Mouse (Mus musculus) retina, adult 2 months (tissue): Measurements from ENCODE around the gene Ptk6.

ENCODE experiments used
- DNase-seq: peaks from one replicate; pipeline ENCODE4 v3.0.0-alpha.2; 2012; ENCODE audit warnings: low read depth, low spot score

The Ptk6 gene

DNA sequence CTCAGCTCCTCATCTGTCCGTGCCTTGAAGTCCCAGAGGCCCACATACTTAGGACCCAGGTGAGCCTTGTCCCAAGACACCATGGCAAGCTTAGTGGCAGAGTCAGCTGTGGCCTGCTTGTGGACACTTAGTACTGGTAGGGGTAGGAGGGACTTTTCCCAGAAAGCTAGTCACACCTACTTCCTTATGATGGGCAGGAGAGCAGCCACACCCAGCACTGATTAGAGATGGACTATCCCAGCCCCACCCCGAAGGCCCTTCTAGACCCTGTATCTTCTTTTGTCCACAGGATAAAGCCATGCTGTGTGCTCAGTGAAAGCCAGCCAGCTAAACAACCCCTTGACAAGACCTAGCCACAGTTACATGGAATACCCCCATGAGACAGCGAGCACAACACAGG, at the start of gene Ptk6:
TSS of gene Ptk6 (minus strand) at position 368 of the 400 bp plus-strand sequence.
- no peak for DNase-seq

DNA sequence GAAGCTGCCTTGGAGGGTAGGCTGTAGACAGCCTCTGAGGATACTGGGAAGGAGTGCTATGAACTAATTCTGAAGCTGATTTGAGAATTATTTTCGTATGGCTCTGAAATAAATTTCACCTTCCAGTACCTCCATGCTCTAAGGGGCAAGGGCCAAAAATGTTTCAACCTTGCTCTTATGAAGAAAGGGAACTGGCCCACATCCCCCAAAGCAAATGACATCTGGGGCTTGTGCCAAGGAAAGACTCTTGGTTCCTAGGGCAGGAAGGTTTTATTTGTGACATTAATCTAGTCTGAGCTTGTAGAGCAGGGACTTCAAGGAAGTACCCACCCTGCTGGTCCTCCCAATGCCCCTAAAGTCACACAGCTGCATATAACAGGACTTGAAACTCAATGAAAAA, 49.3 kb upstream of the Ptk6 start:
- DNase-seq = no peak

DNA sequence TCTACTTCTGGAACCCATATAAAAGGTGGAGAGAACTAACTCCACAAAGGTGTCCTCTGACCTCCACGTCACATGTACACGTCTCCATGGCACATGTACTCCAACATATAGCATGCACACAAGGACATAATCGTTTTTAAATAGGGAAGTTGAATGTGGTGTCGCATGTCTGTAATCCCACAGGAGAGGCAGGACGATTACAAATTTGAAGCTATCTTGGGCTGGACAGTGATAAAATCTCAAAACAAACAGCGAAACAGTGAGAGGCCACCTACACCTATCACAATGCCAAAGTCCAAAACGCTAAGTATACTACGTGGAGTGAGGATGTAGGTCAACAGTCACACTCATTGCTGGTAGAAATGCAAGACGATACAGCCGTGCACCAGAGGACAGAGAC, 46.6 kb upstream of the Ptk6 start:
- DNase-seq = no peak

DNA sequence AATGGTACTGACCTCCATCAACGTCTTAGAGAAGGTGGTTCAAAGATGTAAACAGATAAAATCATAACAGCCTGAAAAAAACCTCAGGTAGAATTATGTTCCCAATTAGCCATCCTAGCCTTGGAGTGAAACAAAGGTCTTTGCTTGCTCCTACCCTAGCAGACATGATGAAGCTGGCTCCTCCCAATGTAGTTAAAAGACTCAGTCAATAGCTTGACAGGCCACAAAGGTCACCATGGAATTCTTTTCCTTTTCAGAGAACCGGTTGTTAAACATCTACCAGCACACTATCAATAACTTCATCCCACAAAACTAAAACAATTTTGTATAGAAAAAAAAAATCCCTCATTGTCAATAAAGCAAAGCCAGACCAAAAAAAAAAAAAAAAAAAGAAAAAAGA, 42.4 kb upstream of the Ptk6 start:
- DNase-seq = no peak

DNA sequence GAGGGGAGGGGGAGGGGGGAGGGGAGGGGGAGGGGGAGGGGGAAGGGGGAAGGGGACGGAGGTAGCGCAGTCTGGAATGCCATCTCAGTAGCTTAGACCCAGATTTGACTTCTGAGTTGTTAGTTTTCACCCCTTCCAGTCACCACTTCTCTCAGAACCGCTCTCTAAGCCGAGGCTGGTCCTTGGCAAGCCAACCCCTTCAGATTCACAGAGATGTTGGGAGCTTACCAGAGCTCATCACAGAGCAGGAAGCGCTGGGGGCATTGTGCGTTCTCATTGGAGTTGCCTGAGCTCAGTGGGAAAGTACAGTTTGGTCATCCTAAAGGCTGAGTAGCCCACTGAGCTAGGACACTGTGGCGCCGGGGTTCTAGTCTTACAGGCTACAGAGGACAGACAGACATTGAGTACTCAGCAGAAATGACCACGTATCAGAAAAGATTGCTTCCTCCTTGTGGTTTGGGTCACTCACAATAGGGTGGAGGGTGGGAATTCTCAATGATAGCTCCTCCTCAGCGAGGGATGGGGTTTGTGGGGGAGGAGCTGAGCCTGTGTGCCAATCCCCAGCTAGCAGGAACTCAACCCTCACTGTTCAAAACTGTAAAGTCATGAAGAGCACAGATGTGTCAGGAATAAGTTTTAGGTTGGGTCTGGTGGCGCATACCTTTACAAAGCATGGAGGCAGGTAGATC, 41.3 kb upstream of the Ptk6 start:
- DNase-seq = no peak

DNA sequence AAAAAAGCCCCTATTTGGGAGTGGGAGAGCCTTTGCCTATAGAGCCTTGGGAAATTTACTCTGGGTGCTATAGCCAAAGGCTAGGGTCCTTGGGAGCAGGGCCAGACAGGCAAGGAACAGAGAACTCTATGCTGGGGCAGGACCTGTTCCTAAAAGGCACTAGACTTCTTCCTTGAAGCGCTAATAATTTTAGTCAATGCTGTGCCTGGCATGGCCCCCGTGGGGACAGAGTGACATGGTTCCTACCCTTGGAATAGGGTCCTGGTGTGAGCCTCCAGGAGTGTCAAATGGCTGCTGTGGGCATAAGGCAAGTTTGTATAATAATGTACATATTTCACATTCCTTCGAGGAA, 39.7 kb upstream of the Ptk6 start:
- no peak for DNase-seq

DNA sequence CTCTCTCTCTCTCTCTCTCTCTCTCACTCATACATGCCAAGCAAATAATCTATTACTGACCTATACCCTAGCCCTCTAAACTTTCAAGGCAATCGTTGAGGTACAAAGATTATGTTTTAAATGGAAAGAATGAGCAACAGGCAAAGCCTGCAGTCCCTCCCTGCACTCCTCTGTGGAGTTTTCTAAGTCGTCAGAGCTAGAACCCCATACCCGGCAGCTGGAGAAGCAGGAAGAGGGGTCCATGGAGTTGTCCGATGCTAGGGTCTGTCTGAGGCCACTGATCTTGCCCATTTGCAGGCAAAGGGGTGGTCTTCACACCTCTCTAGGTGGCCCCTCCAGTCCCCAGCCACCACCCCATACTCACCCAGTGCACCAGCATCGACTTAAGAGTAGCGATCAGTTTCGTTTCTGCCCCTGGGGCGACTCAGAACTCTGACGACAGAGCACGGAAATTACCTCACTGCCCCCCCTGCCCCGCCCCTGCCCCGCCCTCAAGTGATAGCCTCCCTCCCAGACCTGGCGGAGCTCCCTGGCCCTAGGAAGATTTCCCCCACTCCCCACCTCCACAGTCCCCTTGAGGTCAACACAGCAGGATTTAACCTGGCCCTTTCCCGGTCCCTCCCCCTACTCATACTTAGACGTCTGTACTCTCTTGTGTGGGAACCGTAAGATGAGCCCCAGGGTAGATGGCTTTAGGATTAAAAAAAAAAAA, 39.2 kb upstream of the Ptk6 start, which contains the start of gene Helz2:
TSS of gene Helz2 (minus strand) at position 426 of the 712 bp plus-strand sequence.
- DNase-seq = no peak

DNA sequence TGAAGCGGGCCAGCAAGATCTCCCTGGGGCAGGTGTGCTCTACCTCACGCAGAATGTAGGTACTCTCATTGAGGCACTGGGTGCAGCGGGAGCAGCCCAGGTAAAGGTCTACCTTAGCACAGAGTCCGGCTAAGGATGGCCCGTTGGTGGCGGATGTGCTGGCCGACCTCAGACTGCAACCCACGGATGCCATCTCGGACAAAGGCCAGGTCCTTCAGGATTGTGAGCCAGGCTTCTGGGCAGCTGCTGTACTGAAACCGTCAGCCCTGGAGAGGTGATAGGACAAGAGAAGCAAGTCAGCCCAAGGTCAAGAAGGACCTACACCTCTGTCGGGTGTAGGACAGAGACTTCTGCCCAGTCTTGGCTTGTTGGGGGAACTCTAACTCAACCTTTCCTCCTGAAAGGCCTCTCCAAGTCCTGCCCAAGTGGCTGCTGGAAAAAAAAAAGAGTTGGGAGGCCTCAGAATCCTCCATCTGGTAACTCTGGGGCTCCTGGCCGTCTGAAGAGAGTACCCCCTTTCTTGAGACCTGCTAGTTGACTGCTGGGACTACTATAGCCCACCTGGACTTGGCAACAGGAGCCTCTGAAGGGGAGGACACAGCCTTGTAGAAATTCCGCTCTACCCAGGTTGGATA, 38.3 kb upstream of the Ptk6 start:
- DNase-seq = no peak

DNA sequence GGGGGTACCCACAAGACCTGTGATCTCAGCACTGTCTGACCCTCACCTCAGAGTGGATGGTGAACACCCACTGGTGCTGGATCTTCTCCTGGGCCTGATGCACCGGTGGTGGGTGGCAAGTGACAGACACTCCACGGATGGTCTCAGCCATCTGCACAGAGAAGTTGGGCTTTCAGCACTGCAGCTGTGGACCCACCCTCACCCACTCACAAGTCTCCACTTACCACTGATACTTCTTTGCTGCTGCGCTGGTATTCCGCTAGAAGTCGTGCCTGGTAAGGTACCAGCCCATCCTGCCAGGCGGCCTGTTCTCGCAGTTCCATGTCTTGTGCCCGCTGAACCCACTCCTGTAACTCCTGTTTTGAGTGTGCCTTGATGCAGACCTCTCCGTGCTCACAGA, 36.7 kb upstream of the Ptk6 start:
- no peak for DNase-seq

DNA sequence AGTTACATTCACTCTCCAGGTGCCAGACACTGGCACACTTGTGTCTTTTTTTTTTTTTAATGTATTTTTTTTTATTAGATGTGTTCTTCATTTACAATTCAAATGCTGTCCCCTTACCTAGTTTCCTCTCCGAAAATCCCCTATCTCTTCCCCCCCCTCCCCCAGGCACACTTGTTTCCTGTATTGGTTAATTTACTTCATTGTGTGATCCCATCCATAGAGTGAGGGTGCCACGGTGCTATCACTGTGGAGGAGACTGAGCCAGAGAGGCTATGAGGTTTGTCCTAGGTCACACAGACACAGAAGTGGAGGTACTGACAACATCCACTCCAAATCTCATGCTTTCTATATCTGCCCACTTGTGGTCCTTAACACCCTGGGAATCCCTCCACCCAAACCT, 36.3 kb upstream of the Ptk6 start:
- DNase-seq = no peak

DNA sequence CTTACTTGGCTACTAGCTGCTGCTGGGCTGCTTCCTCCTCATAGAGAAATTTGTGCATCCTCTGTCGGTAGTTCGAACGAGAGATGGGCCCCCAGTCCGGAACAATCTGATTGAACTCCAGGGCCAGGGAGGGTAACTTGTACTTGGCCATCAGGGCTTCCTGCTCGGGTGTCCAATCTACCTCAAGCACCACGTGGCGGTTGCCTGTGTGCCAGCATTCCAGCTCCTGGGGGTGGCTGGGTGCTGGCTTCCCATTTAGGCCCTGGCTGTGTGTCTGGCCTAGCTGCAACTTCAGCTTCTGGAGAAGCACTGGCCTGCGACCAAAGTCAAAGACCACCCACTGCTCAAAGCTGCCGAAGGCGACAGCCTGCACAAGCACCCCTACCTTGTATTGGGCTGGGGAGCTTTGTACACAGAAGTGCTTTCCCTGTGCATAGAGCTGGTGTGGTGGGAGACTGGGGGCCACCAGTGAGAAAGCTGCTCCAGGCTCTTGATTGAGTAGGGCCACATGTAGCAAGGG, 35.6 kb upstream of the Ptk6 start:
- DNase-seq = no peak

DNA sequence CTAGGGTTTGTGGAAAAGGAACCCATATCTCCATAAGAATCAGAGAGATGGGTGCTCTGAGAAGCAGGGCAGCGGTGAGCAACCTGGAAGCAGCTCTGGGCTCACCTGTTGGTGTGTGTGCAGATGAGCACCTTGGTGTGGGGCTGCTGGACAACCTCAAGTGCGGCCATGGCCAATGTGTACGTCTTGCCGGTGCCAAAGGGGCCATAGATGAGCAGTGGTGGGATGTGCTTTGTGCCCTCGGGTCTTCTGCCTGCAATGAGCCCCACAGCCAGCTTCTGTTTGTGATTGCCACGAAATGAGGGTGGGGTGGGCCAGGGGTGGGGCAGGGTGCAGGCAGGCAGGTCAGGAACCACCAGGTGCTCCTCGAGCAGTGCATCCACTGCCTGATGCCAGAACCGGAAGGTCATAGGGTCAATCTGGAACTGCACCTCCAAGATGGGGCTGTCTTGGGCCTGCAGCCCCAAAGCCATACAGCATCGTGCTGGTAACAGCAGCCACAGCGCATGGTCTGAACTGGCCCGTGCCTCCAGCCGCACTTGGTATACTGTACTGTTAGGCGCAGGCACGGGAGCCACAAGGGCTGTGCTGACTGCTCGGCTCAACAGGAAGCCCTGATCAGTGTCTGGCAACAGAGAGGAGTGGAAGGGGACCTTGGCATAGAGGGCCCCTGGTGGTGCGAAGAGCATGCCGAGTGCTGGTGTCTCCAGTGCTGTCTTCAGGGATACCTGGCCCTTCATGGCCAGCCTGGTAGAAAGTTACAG, 34.8 kb upstream of the Ptk6 start:
- no peak for DNase-seq

DNA sequence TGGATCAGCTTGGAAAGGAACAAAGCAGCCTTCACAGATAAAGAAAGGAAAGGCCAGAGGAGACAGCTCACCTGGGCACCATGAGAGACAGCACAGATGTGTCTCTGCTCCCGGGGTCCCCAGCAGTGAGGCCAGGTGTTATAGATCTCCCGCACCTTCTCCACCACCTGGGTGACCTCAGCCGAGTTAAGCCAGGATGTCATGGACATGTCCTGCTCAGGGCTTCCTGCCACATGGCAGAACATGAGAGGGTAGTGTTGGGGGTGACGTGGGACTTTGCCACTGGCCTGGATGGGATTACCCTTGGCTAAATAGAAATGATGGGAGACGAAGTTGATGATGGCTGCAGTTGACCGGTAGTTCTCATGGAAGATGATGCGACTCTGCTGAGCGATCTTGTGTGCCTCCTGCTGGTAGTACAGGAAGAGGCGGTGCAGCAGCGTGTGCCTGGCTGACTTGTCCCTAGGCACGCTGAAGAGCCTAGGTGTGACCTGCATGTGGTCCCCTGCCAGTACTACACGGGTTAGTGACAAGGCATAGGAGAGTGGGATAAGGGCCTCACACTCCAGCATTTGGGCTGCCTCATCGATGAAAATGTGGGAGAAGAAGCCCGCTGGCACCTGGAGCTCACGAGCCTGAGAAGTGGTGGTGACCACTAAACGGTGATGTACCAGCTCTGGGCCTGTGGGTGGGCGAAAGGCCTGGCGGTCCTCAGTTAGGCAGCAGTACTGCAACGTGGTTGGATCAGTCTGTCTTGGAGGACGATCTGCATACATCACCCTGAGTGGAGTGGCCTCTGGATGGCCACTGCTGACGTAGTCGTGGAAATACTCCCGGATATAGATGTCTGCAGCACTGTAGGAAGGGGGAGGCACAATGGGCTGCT, 33.3 kb upstream of the Ptk6 start:
- DNase-seq = no peak

DNA sequence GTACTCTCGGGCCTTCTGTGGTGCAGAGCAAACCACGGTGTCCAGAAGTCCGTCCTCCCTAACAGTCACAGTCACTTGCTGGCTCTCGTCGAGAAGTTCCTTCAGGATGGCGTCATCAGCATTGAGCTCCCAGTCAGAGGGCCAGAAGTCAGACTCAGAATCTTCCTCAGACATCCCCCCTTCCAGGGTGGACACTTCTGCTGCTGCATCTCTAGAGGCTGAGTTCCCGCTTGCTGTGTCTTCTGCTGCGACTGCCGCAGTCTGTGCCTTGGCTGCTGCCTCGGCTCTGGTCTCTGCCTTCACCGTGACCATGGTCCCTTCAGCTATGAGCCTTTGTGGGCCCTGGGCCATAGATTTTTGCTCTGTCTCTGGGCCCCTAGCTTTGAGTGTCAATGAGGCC, 32.1 kb upstream of the Ptk6 start:
- no peak for DNase-seq

DNA sequence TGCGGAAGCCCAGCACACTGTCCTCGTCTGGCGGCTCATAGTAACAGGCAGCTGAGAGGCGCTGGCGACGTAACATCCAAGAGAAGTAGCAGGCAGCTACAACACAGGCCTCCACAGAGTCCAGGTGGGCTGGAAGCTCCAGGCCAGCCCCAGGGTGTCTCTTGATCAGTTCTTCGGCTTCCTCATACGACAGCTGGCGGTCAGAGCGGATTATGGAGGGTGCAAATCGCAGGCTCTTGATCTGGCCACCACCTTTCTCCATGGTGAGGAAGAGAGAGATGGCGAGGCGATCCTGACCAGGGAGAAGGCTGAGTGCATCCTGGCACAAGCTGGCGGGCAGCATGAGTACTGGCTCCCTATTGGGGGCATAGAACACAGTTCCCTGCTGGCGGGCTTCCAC, 30.9 kb upstream of the Ptk6 start:
- DNase-seq = no peak

DNA sequence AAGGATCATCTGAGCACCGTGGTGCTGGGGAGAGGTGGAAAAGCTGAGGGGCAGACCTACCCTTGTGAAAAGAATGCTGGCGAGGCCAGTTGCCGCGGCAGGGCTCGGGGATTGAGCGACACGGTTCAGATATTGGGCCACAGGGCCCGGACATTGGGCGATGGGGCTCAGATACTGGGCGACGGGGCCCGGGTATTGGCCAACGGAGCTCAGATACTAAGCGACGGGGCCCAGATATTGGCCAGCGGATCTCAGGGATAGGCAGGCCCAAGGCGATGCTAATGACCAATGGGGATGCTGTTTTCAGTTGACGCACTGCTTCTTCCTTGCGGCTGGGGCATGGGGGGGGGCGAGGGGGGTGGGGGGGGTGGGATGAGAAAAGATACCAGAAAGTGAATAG, 28.6 kb upstream of the Ptk6 start:
- no peak for DNase-seq

DNA sequence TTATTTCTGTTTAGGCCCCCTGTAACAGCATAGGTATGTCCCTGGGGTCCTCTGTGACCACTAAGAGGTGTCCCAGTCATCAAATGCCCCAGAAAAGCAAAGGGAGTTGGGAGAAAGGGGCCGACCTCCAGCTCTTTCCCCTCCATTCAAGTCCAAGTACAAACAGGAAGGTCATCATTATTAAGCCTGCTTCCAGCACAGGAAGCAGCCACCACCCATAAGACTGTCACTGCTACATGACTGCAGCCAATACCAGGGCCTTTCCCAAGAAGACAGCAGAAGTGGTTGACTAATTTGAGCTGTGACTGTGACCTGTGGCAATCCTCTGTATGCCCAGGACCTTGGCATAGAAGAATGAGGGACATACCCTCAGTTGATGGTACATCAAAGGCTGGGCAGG, 25.7 kb upstream of the Ptk6 start:
- DNase-seq = no peak

DNA sequence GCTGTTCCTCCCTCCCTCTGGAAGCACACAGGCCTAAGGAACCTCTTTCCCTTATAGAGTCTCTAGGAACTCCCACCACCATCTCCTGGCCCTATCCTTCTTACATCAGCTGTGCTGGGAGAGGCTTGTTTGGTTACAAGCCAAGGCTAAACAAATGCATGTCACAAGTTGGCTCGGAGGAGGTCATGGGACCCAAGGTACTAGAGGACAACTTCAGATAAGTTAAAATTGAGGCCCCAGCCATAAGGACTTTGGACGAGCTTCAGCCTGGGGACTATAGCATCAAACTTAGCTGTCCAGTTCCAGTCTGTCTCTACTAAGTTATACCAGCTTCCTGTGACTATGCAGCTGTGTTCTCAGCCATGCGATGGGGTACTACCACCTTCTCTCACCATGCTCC, 24.5 kb upstream of the Ptk6 start:
- no peak for DNase-seq

DNA sequence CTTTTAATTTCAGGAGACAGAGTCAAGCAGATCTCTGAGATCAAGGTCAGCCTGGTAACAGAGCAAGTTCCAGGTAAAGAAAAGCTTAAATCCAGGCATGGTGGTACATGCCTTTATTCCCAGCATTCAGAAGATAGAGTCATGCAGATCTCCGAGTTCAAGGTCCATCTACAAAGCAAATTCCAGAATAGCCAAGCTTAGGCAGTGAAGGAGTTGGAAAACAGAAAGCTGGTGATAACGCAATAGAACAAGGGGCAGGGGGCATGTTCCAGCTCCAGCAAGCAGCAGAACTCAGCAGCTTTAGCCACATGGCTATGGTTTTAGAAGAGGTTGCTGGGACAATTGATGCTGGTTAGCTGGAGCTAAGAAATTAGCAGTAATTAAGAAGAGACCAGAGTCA, 22.4 kb upstream of the Ptk6 start:
- no peak for DNase-seq

DNA sequence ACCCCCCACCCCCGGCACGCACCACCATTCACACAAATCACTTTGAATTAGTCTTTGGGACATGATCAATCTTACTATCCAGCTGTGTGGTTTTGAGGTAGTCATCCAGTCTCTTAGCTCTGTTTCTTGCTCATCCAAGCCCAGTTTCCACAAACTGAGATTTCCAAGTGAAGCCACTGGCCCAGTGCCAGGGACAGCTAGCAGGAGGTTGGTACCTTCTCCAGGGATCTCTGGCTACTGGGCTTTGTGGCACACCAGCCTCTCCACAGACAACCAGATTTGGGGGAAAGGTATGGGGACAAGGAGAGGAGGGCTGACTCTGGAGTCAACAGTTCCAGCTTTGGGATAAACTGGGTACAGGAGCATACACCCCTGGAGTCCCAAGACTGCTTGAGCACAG, 17.8 kb upstream of the Ptk6 start:
- no peak for DNase-seq

DNA sequence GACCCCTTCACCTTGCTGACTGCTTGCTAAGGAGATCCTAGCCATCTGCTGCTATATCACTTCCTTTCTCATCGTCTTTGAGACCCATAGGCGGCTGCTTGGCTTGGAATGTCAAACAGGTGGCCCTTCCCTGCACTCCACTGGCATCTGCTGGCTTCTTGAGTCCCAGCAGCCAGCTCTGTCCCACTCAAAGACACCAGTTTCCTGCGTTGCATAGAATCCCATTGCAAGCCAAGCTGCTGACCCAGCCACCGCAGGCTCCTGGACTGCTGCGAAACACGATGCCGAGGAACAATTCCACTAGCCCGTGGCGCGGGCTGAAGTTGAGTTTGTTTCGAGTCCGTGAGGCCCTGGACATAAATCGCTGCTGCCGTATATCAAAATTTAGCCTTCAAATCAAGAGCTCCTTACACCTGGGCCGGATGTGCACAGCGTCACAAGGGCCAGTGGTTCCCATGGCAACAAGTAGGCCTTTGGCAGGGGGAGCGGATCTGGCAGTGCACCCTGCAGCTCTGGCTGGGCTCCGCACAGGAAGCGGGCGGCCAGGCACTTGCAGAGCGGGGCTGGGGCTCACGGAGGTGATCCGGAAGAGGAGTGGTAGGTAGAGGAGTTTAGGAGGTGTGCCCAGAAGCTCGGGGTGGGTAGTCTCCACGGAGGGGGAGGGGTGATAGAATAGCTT, 17.1 kb upstream of the Ptk6 start, which contains the start of gene Fndc11:
TSS of gene Fndc11 (plus strand) at position 476 of the 679 bp plus-strand sequence.
- no peak for DNase-seq
